Mouse (Mus musculus): ENCODE results near the gene Trabd2b. TPM values are rescaled to one million over a fixed set of nuclear protein-coding genes. Genes with fewer than 3 reads are reported as not detected.

Trabd2b gene
- polyA plus RNA-seq, 1 experiment from 2014 or later: 0.93 TPM

DNA sequence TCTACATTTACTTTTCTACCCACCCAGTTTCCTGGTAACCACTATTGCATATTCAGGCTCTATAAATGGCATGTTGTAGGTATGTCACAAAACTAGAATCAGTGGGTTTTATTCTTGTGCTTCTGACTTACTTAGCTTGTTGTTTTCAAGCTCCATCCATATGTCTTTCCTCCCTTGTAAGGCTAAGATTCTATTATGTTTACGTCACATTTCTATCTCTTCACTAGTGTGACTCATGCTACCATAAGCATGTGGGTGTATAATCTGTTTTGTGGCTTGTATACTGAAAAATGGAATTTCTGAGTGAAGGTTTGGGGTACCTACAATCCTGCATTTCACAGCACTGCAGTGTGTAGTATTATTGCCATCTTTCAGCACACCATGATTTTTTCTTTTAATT, 32.2 kb upstream of the Trabd2b start:
- H3K27ac ChIP-seq (replicated peaks): no peak overlapping the region
- 97% methylated on average over 1 of the region's 1 CpGs for WGBS
- no peak for ATAC-seq (ENCODE audit: low FRiP score, low read depth)
- H3K27me3 ChIP-seq: no peaks in the 10 kb centered on the region
- H3K4me3 ChIP-seq: no peak overlapping the region
- H3K9ac ChIP-seq: no peak overlapping the region
- no peaks in the 10 kb centered on the region for H3K9me3 ChIP-seq
- H3K36me3 ChIP-seq: no peaks in the 10 kb centered on the region
- no peaks in the 10 kb centered on the region for H3K4me1 ChIP-seq (replicated peaks)
- no peak overlapping the region for H3K4me2 ChIP-seq

DNA sequence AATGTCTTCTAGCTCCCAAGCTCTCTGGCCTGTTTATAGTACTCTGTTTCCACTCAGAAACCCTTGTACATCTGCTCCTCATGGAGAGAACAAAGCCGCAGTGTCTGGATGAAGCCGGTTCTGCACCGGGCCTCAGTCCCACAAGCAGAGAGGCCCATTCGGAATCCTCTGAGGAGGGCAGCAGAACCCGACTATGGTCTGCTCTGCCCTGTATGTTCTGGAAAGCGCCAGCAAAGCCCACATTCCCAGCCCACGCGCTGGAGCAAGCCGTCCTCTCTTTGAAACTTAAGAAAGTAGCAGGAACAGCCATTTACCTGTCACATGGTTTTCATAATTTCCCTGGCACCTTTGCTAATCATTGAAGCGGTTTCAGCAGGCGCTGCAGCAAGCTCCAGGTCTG, 29.0 kb upstream of the Trabd2b start:
- no peak for ATAC-seq (ENCODE audit: low FRiP score, low read depth)
- Histone ChIP-seq H3K36me3 (no peaks in the 10 kb centered on the region), H3K4me1 (replicated peaks) (no peaks in the 10 kb centered on the region), H3K27me3 (no peaks in the 10 kb centered on the region), H3K9ac (no peak overlapping the region), H3K27ac (replicated peaks) (no peak overlapping the region), H3K9me3 (no peaks in the 10 kb centered on the region), H3K4me2 (no peak overlapping the region), H3K4me3 (no peak overlapping the region)
- WGBS: 89% methylated on average over 11 of the region's 11 CpGs

DNA sequence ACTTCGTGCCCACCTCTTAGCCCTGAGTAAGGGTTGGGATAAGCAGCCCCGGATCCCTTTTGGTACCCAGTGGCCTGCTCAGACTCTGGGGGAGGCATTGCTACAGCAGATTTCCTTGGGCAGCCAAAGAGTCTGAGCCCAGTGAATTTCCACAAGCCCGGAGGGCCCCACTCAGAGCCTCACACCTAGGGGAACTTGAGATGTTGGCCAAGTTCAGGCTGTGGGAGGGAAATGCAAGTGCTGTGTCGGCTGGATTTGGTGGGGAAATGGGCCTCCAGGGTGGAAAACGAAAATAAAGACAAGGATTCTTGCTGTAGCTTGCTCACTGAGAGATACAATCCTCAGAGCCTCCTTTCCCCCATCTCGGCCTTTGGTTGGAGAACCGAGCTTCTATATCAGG, 28.0 kb upstream of the Trabd2b start:
- no peak overlapping the region for H3K9ac ChIP-seq
- ATAC-seq (ENCODE audit: low FRiP score, low read depth): no peak
- no peaks in the 10 kb centered on the region for H3K36me3 ChIP-seq
- H3K27me3 ChIP-seq: no peaks in the 10 kb centered on the region
- H3K4me2 ChIP-seq: no peak overlapping the region
- H3K9me3 ChIP-seq: no peaks in the 10 kb centered on the region
- no peaks in the 10 kb centered on the region for H3K4me1 ChIP-seq (replicated peaks)
- 83% methylated on average over 7 of the region's 7 CpGs for WGBS
- no peak overlapping the region for H3K4me3 ChIP-seq
- H3K27ac ChIP-seq (replicated peaks): no peak overlapping the region

DNA sequence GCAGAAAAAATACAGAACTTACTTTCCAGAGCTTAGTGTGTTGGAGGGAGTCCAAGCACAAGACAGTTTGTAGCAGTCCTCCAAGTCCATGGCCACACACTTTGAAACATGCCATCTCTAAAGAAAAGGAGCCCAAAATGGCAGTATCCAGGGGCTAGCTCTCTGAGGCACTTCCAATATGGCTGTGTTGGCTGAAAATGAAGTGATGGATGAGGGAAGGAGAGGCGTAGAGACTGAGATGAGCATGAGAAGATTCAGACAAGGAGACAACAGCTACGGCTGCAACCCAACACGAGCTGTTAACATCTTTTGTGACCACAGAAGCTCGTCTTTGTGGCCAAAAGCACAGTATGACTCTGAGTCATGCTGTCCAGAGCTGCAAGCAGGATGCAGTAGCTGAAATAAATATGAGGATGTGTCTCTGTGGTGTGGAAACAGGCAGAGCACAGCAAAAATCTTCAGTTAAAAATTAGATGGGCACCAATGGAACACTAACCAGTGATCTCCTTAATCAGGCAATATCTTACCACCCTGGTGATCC, 27.0 kb upstream of the Trabd2b start:
- ATAC-seq (ENCODE audit: low FRiP score, low read depth): no peak
- WGBS: 84% methylated on average over 4 of the region's 4 CpGs

DNA sequence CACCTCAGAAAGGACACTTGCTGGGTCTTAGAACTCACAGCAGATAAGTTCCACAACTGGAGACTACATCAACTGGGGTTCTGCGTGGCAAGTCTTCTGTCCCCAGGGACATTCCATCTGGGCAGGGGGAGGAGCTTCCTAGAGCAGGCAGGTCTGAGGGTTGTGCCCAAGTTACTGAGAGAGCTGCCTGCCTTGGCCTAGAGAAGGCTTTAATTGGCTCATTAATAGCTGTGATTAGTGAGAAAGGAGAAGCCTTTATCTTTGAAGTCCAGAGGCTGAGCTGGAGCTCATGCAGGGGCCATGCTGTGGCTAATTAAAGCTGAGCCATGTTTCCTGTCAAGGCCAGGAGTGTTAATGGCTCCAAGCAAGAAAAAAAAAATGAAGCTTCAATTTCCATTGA, 23.9 kb upstream of the Trabd2b start:
- Histone ChIP-seq H3K27me3 (no peaks in the 10 kb centered on the region), H3K4me2 (no peak overlapping the region), H3K36me3 (no peaks in the 10 kb centered on the region), H3K4me3 (no peak overlapping the region), H3K4me1 (replicated peaks) (no peaks in the 10 kb centered on the region; the same call in 1 of the 2 replicates), H3K9me3 (no peaks in the 10 kb centered on the region), H3K27ac (replicated peaks) (no peak overlapping the region), H3K9ac (no peak overlapping the region)
- no peak; the same call in 1 of the 2 replicates for ATAC-seq (ENCODE audit: low FRiP score, low read depth)
- whole genome bisulfite sequencing: 50% methylated on average over 1 of the region's 1 CpGs

More for the DNA sequence above, 27.0 kb upstream of the Trabd2b start:
- Histone ChIP-seq H3K4me2 (no peak overlapping the region), H3K27ac (replicated peaks) (no peak overlapping the region), H3K36me3 (no peaks in the 10 kb centered on the region), H3K4me3 (no peak overlapping the region), H3K27me3 (no peaks in the 10 kb centered on the region), H3K9me3 (no peaks in the 10 kb centered on the region), H3K4me1 (replicated peaks) (no peaks in the 10 kb centered on the region), H3K9ac (no peak overlapping the region)

DNA sequence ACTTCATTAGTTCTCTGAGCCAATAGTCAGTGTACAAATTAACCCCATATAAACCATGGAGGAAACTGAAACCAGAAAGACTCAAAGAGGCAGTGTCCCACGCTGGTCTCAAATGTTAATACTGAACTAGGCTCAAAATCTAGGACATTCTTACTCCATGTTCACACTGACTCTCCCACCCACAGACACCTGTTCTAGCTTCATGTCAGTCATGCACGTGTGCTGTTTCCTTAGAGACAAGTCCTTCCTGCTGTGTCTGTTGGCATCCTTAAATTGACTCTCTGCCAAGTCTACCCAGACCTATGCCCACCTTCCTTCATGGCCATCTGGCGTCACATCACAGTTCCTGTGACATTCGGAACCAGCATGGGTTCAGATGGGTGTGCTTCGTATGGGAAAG, 21.3 kb upstream of the Trabd2b start:
- Histone ChIP-seq H3K9ac (no peak overlapping the region), H3K4me2 (no peak overlapping the region), H3K36me3 (no peaks in the 10 kb centered on the region), H3K27me3 (no peaks in the 10 kb centered on the region), H3K4me1 (replicated peaks) (no peaks in the 10 kb centered on the region; the same call in 1 of the 2 replicates), H3K27ac (replicated peaks) (no peak overlapping the region), H3K4me3 (no peak overlapping the region), H3K9me3 (no peaks in the 10 kb centered on the region)
- ATAC-seq (ENCODE audit: low FRiP score, low read depth): peak; percentile 43; the same call in 1 of the 2 replicates
- WGBS: 82% methylated on average over 5 of the region's 5 CpGs

DNA sequence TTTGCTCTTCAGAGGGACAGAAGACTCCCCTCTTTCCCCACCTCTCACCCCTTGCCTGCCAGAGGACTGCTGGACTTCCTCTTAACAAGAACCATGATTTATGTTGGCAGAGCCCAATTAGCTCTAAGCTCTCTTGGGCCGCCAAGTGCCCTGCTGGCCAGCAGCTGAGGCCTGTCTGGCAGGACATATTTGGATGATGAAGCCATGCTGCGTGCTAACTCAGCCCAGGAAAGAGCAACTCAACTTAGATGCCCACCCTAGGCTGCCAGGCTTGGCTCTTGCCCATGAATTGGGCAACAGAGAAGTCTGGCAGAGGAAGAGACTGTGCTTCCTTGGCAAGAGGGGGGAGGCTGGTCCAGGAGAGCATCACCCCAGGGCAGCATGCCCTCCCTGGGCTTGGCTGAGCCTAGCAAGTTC, 20.1 kb upstream of the Trabd2b start:
- peak; percentile 86 for ATAC-seq (ENCODE audit: low FRiP score, low read depth)
- no peak overlapping the region for H3K4me2 ChIP-seq
- no peaks in the 10 kb centered on the region; the same call in 1 of the 2 replicates for H3K4me1 ChIP-seq (replicated peaks)
- no peak overlapping the region for H3K9ac ChIP-seq
- H3K27me3 ChIP-seq: no peaks in the 10 kb centered on the region
- 47% methylated on average over 2 of the region's 2 CpGs for WGBS
- no peak overlapping the region for H3K27ac ChIP-seq (replicated peaks)
- no peak overlapping the region for H3K4me3 ChIP-seq
- no peaks in the 10 kb centered on the region for H3K36me3 ChIP-seq
- no peaks in the 10 kb centered on the region for H3K9me3 ChIP-seq

DNA sequence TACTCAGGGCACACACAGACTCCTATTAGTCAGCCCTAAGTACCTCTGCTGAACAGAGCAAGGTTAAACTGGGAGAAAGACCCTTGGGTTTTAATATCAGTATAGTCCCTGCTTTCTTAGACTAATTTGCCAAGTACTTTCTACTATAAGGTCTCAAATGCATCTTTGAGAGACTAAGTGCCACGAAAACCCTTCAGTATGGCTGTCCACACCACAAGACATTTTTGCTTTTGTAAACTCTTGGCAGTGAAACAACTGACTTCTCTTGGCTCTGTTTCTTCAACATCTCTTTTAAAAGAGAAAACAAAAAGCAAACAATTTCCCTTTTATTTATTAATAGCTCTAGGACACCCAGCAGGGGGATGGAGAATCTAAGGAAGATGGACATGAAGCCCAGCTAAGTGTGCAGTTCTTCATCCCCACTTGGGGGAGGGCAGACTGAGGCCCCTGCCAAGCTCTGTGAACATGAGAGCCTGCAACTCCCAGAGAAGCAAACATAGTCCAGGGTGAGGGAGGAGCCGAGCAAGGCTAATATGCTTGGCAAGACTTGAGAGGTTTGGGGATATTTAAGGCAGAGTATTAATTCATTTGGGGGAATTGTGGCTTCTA, 18.9 kb upstream of the Trabd2b start:
- Histone ChIP-seq H3K4me1 (replicated peaks) (no peaks in the 10 kb centered on the region; the same call in 1 of the 2 replicates), H3K4me3 (no peak overlapping the region), H3K9ac (no peak overlapping the region), H3K4me2 (no peak overlapping the region), H3K36me3 (no peaks in the 10 kb centered on the region), H3K27ac (replicated peaks) (no peak overlapping the region), H3K9me3 (no peaks in the 10 kb centered on the region), H3K27me3 (no peaks in the 10 kb centered on the region)
- WGBS: 66% methylated on average over 2 of the region's 2 CpGs
- ATAC-seq (ENCODE audit: low FRiP score, low read depth): no peak

DNA sequence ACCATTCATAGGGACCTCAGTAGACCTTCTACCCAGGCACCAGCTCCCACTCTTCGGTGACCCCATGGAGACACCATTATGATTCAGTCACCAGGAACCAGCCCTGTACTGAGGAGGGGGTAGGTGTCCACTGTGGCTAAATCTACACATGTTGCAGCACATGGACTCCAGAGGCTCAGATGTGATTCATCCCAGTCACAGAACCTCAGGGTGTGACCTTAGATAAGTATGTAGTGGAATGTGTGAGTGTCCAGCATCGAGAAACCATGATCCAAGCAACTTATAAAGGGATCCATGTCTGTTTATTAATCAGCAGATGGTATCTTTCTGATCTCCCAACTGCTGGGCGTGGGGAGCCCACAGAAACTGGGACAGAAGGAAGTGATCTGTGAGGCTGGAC, 18.2 kb upstream of the Trabd2b start:
- no peak for ATAC-seq (ENCODE audit: low FRiP score, low read depth)
- Histone ChIP-seq H3K4me3 (no peak overlapping the region), H3K27ac (replicated peaks) (no peak overlapping the region), H3K4me1 (replicated peaks) (no peaks in the 10 kb centered on the region; the same call in 1 of the 2 replicates), H3K4me2 (no peak overlapping the region), H3K9me3 (no peaks in the 10 kb centered on the region), H3K9ac (no peak overlapping the region), H3K27me3 (no peaks in the 10 kb centered on the region), H3K36me3 (no peaks in the 10 kb centered on the region)
- 93% methylated on average over 3 of the region's 3 CpGs for WGBS

DNA sequence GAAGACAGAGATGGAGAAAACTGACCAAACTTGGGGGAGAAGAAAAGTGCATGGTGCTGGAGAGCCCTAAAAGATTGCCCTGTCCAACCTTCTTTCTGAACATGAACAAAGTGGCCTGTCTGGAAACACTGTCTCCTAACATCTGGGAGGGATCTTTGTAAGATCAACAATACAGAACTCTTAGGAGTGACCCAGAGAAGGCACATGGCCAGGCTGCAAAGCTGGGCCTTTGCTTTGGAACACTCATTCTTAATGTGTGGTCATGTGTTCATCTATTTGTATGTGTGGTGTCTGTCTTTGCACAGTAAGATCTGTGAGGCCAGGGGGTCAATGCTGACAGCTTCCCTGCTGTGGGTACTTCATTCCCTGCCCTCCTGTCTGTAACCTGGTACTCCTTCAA, 16.9 kb upstream of the Trabd2b start:
- no peak overlapping the region for H3K4me2 ChIP-seq

DNA sequence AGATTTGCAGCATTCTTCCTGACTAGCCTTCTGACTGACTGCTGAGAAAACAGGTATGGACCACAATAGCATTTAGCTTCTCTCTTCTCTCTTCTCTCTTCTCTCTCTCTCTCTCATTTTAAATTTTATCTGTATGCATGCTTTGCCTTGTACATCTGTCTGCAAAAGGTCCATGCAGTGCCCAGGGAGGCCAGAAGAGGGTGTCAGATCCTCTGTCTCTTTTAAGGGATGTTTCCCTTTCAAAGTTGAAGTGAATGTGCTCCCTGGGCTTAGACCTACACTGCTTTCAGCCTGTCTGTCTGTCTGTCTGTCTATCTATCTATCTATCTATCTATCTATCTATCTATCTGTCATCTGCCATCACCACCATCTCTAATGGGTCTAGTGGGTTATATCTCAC, 8.9 kb upstream of the Trabd2b start:
- no peak overlapping the region for H3K27ac ChIP-seq (replicated peaks)
- H3K9ac ChIP-seq: no peak overlapping the region
- no peaks in the 10 kb centered on the region for H3K4me1 ChIP-seq (replicated peaks)
- no peak overlapping the region for H3K4me2 ChIP-seq
- no peak for ATAC-seq (ENCODE audit: low FRiP score, low read depth)
- no peak overlapping the region for H3K4me3 ChIP-seq
- no peaks in the 10 kb centered on the region for H3K36me3 ChIP-seq
- no peaks in the 10 kb centered on the region; the same call in 1 of the 2 replicates for H3K27me3 ChIP-seq
- H3K9me3 ChIP-seq: no peaks in the 10 kb centered on the region

More for the DNA sequence above, 16.9 kb upstream of the Trabd2b start:
- Histone ChIP-seq H3K9ac (no peak overlapping the region), H3K4me1 (replicated peaks) (no peaks in the 10 kb centered on the region; the same call in 1 of the 2 replicates), H3K27ac (replicated peaks) (no peak overlapping the region), H3K27me3 (no peaks in the 10 kb centered on the region), H3K4me3 (no peak overlapping the region), H3K36me3 (no peaks in the 10 kb centered on the region), H3K9me3 (no peaks in the 10 kb centered on the region)
- no peak for ATAC-seq (ENCODE audit: low FRiP score, low read depth)

DNA sequence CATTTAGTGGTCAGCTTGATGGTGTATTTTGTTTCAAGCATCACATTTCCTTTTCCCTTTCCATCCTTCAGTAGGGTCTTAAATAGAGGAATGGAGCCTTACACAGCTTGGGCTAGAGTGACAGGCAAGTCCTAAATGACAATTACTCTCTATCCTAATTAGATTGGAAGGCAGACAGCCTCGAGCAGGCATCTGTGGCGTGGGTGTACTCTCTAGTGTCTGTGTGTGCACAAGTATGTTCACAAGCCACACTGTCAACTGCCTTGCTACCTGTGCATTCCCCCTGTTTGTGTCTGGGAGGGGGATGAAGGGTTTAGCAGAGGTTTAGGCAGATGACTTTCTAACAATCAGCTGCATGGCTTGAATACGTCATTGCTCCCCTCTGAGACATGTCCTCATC, 6.7 kb upstream of the Trabd2b start:
- 68% methylated on average over 3 of the region's 3 CpGs for WGBS
- H3K4me1 ChIP-seq (replicated peaks): no peaks in the 10 kb centered on the region
- H3K9ac ChIP-seq: no peak overlapping the region
- no peak for ATAC-seq (ENCODE audit: low FRiP score, low read depth)
- H3K27ac ChIP-seq (replicated peaks): no peak overlapping the region
- H3K27me3 ChIP-seq: peaks cover 6% of the 10 kb centered on the region; the same call in 1 of the 2 replicates
- no peak overlapping the region for H3K4me2 ChIP-seq
- no peak overlapping the region for H3K4me3 ChIP-seq
- no peaks in the 10 kb centered on the region for H3K9me3 ChIP-seq
- no peaks in the 10 kb centered on the region for H3K36me3 ChIP-seq
